Mouse (Mus musculus) ovary, postnatal 14 days (tissue): ENCODE data around the gene Zfp335.

Experiments used
- DNase-seq: peaks from one replicate; pipeline ENCODE4 v3.0.0; 2022; ENCODE audit warnings: low spot score

The Zfp335 gene

GRCm38 (mm10) chr2:164924100-164924857 lies 12.7 kb upstream of the Zfp335 start:
- DNase-seq = peak; percentile 88

DNA sequence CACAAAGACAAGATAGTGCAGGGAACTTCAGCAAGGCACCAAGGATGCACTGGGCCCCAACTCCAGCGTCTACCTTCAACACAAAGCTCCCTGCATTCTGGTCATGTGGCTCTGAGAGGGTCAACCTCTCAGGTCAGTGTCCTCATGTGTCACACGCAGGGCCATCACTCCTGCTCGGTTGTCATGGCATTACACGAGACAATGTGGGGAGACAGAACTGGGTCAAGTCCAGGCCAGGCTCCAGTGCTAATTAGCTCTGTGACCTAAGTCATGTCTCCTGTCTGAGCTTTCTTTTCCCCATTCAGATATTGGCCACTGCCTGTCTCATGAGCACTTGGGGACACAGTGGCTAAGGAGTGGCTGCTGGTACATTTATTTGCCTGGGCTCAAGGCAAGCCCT lies 11.7 kb upstream of the Zfp335 start:
- DNase-seq = no peak

- DNase-seq = no peak
These were observed 10.4 kb upstream of the Zfp335 start for GRCm38 (mm10) chr2:164921984-164922383.

DNA sequence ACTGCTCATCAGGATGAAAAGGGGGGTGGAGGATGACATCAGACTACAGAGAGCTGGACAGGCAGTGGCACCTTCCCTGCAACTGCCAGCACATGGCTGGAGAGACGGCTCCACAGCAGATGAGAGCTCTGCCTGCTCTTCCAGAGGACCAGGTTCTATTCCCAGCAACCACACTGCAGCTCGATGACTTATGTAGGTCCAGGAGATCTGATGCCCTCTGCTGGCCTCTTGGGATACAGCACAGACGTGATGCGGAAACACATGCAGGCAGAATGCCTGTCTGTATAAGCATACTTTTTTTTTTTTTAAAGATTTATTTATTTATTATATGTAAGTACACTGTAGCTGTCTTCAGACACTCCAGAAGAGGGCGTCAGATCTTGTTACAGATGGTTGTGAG lies 6.8 kb upstream of the Zfp335 start:
- DNase-seq = no peak

- no peak for DNase-seq
These were observed 5.8 kb upstream of the Zfp335 start for GRCm38 (mm10) chr2:164917371-164917770.

DNA sequence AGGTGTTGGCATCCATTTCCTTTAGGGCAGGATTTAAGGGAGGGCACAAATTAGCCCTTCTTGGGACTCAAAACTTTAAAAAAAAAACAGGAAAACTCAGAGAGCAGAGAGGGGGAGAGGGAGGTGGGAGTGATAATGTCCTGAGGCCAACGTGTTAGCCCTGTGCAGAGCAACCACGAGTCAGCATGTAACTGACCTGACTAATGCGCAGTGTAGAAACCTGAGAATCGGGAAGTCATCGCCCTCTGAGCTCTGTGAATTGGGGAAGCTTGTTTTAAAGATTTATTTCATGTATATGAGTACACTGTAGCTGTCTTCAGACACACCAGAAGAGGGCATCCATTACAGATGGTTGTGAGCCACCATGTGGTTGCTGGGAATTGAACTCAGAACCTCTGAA lies 5.3 kb upstream of the Zfp335 start:
- no peak for DNase-seq

DNA sequence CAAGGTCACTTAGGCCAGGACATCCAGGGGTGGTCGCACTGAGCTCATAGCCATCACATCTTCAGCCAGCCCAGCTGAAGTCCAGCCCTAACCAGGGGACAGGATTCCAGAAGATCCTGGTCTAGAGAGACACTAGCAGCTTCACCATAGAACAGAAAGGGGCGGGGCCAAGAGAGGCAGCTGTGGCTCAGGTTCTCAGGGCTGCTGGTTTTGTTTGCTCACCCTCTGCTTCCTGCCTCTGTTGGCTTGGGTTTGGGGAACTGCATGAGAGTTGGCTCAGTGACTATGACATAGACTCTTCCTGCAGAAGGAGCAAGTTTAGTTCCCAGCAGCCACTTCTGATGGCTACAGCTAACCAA lies 1.9 kb upstream of the Zfp335 start:
- DNase-seq = no peak

DNA sequence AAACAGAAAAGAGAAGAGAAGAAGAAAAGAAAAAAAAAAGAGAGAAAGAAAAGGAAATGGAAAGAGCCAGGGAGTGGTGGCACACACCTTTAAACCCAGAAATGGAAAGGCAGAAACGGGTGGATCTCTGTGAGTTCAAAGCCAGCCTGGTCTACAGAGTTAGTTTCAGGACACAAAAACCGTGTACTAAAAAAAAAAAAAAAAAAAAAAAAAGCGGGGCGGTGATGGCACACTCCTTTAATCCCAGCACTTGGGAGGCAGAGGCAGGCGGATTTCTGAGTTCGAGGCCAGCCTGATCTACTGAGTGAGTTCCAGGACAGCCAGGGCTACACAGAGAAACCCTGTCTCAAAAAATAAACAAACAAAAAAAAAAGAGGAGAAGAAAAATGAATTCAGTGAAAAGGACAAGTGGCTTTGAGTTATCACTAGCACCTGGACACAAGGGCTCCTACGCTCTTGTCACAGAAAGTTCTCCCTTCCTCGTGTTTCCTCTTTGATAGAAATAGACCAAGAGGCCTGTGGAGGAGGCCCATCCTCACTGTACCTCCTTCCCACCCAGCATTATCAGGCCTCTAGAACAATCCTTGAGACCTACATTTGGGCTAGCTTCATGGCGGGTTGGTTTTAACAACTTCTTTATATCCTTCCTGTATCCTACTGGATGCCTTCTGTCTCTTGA lies 1.3 kb upstream of the Zfp335 start:
- DNase-seq = no peak

- DNase-seq = no peak
These were observed 594 bp upstream of the Zfp335 start for GRCm38 (mm10) chr2:164912151-164912550.

- no peak for DNase-seq
These were observed 1.0 kb downstream of the Zfp335 start for GRCm38 (mm10) chr2:164910360-164911061.

DNA sequence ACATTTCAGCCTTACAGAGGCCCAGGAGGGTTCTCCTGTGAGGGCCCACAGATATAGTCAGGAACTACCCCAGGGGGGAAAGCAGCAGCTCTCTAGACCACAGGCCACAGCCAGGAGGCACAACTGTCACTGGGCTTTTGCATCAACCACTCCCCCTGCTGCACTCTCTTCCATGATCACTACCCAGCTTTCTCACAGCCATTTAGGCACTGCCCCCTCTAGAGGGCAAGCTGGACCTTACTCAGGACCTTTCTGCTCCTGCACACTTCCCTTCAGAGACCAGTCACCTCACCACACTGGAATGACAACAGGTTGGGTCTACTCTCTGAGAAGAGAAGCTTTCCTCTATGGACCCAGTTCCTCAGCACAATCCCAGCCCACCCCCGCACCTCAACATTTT lies 2.0 kb downstream of the Zfp335 start:
- DNase-seq = no peak

GRCm38 (mm10) chr2:164909100-164909499 lies 2.5 kb downstream of the Zfp335 start:
- DNase-seq = no peak

DNA sequence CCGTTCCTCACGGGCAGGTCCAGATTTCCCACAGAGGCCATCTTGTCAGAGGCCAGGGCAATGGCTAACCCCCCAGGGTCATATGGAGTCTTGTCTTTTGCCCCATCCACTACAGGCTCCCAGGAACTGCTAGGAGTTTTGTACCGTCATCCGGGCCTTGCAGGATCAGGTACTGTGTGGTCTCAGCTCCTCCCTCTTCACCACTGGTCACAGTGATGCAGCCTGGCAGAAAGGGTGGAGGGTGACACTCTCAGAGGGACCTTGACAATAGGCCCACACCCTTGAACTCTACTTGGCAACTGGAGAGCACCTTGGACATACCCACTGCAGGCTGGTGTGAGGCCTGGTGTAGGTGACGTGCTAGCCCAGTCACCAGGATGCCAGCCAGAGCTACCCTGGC lies 3.5 kb downstream of the Zfp335 start:
- no peak for DNase-seq

GRCm38 (mm10) chr2:164907511-164907910 lies 4.0 kb downstream of the Zfp335 start:
- no peak for DNase-seq

DNA sequence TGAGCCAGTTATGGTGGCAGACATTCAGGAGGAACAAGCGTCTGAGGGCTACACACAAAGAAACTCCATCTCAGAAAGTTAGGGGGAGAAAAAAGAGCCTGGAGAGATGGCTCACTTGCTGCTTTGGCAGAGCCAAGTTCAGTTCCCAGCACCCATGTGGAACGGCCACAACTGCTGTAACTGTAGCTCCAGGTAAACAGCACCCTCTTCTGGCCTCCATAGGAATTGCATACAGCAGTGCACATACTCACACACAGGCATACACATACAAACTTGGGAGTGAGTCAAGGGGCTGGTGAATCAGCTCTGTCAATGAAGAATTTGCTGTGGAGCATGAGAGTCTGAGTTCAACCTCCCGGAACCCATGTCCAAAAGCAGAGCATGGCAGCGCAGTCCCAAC lies 5.5 kb downstream of the Zfp335 start:
- DNase-seq = no peak

GRCm38 (mm10) chr2:164903496-164903895 lies 8.1 kb downstream of the Zfp335 start:
- no peak for DNase-seq

GRCm38 (mm10) chr2:164901380-164901779 lies 10.2 kb downstream of the Zfp335 start:
- DNase-seq = no peak

DNA sequence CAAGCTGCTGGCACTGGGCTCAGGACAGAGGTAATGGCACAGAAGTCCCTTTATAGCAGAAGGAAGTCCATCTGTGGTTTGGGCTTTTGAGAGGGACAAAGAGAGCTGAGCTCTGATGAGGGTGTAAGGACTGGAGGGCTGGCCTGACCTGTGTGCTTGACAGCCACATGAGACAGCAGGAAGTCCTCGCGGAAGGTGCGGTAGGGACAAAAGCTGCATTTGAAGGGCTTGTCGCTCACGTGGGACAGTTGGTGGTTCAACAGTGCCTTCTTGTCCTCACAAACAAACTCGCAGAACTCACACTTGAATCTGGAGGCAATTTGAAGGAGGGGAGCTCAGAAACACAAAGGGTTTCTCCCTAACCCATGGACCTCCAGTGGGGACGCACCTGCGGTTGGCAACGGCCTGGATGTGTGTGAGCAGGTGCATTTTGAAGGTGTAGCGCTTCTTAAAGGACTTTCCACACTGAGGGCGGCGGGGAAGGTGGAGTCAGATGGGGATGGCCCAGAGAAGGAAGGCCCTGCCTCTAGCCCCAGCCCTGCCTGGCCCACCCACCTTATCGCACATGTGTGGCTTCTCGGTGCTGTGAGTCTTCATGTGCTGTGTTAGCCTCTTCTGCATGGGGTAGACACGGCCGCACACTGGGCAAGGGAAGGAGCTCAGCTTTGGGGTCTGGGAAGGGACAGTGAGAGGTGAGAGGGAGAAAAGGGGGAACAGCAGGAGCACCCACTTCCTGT lies 11.7 kb downstream of the Zfp335 start:
- no peak for DNase-seq

- no peak for DNase-seq
These were observed 12.5 kb downstream of the Zfp335 start for GRCm38 (mm10) chr2:164899034-164899433.

DNA sequence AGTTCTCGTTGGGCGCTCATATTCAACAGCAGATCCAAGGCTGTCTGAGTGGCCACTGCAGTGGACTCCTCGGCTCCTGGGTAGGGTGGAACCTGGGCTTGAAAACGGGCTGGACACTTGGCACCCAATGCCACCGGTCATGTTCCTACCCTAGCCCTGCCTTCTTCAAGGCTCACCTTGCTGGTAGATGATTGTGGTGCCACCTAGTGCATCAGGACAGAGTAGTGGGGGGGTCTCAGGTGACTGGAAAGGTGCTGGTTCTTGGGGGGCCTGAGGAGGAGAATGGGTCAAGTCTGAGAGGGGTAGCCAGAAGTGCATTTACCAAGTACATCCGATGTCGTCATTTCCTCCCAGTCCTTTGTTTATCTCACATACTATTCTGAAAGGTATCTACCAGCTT lies 13.5 kb downstream of the Zfp335 start:
- no peak for DNase-seq

GRCm38 (mm10) chr2:164895885-164896284 lies 15.7 kb downstream of the Zfp335 start:
- no peak for DNase-seq

GRCm38 (mm10) chr2:164894644-164895043 lies 16.9 kb downstream of the Zfp335 start:
- DNase-seq = no peak

DNA sequence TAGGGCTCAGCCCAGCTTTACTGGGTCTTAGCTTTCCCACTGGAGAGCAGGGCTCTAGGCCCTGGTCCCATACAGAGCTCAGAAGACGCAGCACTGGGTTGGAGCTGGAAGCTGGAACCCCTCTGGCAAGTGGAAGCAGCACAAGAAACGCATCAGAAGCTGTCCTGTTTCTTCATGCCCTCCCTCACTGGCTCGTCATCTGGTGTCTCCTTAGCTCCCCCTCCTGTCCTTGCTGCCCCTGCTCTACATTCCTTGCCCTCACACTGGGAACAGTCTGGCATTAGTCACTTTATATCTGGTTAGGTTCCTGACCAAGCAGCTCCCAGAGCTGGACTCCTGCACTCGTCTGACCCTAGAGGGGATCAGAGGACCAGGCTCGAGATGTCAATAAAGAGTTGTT lies 17.5 kb downstream of the Zfp335 start:
- no peak for DNase-seq
